Comparison of ENCODE assay signal across 14 mouse cellular contexts in genomic region chr2:167621255-167622087, GRCm38 (mm10). TPM values are rescaled to one million over a fixed set of nuclear protein-coding genes. Genes with fewer than 3 reads are reported as not detected.
DNase-seq lines count a peak whose midpoint lies in the region; ATAC-seq lines count a peak whose summit lies in the region.
"Had no signal": no experiment of that assay in that cellular context is flagged by ENCODE, and none has a peak within 500 bp of the region (broad histone marks: within the 10 kb centered on the region; RNA-seq: fewer than 3 reads in every experiment).

No protein-coding gene starts in this region.

- DNase-seq in heart, adult 11 months = peak; percentile 92
- no peak for DNase-seq in heart, postnatal 10 days
- no peak for DNase-seq in lung, postnatal 14 days
- peak; percentile 57 for DNase-seq in naive thymus-derived CD4-positive, alpha-beta T cell, adult 2 months (ENCODE audit: low read depth)
- no peak for DNase-seq in adrenal gland, adult 18-20 months (ENCODE audit: low spot score in 2 of 2)
- DNase-seq: adrenal gland, postnatal 10 days; retina, postnatal 1 day; spleen, adult 18-20 months; thymus, postnatal 14 days had no signal

- no peak overlapping the region for H3K4me3 ChIP-seq in lung, embryonic 16.5 days (ENCODE audit: low read length)

- H3K27me3 ChIP-seq in lung, embryonic 16.5 days (ENCODE audit: control insufficient read depth, insufficient read depth, low read depth, low read length) = no peaks in the 10 kb centered on the region
- H3K27me3 ChIP-seq: Patski had no signal

- intact Hi-C loops in heart, postnatal 10 days (cut with DNase I) = no loop called here

- no peak overlapping the region for H3K9ac ChIP-seq in lung, embryonic 16.5 days (ENCODE audit: low read length)

- WGBS in lung, embryonic 16.5 days = 72% methylated on average over 9 of the region's 9 CpGs

- peaks cover 4% of the 10 kb centered on the region; the same call in 1 of the 2 replicates for H3K4me1 ChIP-seq in lung, embryonic 16.5 days (replicated peaks; ENCODE audit: control insufficient read depth, insufficient read depth, low read length)

- peak; percentile 25; the same call in 1 of the 2 replicates for ATAC-seq in lung, embryonic 16.5 days (ENCODE audit: low read depth)
- ATAC-seq in erythroid progenitor cell, adult 5-6 weeks (replicated peaks; ENCODE audit: low FRiP score, poor library complexity, severe bottlenecking) = 0 out of 2 replicates have a peak, but pooled peaks have one; percentile 2
- no peak for ATAC-seq in granulocyte monocyte progenitor cell, adult 5-6 weeks (replicated peaks; ENCODE audit: poor library complexity, severe bottlenecking)
- ATAC-seq: Patski had no signal

- no peak overlapping the region for H3K4me2 ChIP-seq in lung, embryonic 16.5 days (ENCODE audit: low read depth, low read length)

- peaks cover 10% of the 10 kb centered on the region for H3K36me3 ChIP-seq in lung, embryonic 16.5 days (ENCODE audit: control insufficient read depth, insufficient read depth, low read length)

- H3K27ac ChIP-seq in lung, embryonic 16.5 days (ENCODE audit: low read length) = no peak overlapping the region

- H3K9me3 ChIP-seq in lung, embryonic 16.5 days (ENCODE audit: control insufficient read depth, low read length) = no peaks in the 10 kb centered on the region

RNA-seq across cellular contexts. Expression of gene Ube2v1, which starts 10.4 kb away (rescaled TPM):
- 100 to 1,000 TPM; 120 to 121 TPM for total RNA-seq in heart, postnatal 10 days (2021)
- 263 and 285 TPM in 2 replicates for polyA plus RNA-seq in lung, embryonic 16.5 days (2015; fragmentation: Nextera tagmentation; extraction: Ambion mirVana)
- total RNA-seq in erythroid progenitor cell, adult 5-6 weeks (2015; ENCODE audit: low replicate concordance) = 186 and 189 TPM in 2 replicates
- total RNA-seq in erythroid progenitor cell, adult 5-6 weeks (2017; ENCODE audit: low replicate concordance) = 82.3 and 114 TPM in 2 replicates
- total RNA-seq in adrenal gland, adult 18-20 months (2021) = 100 to 1,000 TPM; 184 to 195 TPM
- 112 and 155 TPM in 2 replicates for total RNA-seq in granulocyte monocyte progenitor cell, adult 5-6 weeks (2014; fragmentation: Nextera tagmentation)
- 49.7 and 50.5 TPM in 2 replicates for total RNA-seq in granulocyte monocyte progenitor cell, adult 5-6 weeks (2017)

RNA-seq across cellular contexts. Expression of gene Gm20431, which starts 39.8 kb away (rescaled TPM):
- total RNA-seq in heart, postnatal 10 days (2021) = 10 to 100 TPM; 21.6 to 23.2 TPM
- 5.6 and 8.4 TPM in 2 replicates for polyA plus RNA-seq in lung, embryonic 16.5 days (2015; fragmentation: Nextera tagmentation; extraction: Ambion mirVana)
- total RNA-seq in erythroid progenitor cell, adult 5-6 weeks (2015; ENCODE audit: low replicate concordance) = not detected in 2 replicates
- total RNA-seq in erythroid progenitor cell, adult 5-6 weeks (2017; ENCODE audit: low replicate concordance) = not detected in 2 replicates
- total RNA-seq in adrenal gland, adult 18-20 months (2021) = 10 to 100 TPM; 11.6 to 15.2 TPM
- total RNA-seq in granulocyte monocyte progenitor cell, adult 5-6 weeks (2014; fragmentation: Nextera tagmentation) = 4.6 and 11.6 TPM in 2 replicates
- total RNA-seq in granulocyte monocyte progenitor cell, adult 5-6 weeks (2017) = not detected in 2 replicates
- polyA plus RNA-seq: cortical plate, adult 2 months had no signal

Comparison
In these comparisons a context has a peak if more than half of its experiments do, and no peak if none do; other contexts are left out.
1. DNase-seq: peak in heart, adult 11 months (single experiment) and naive thymus-derived CD4-positive, alpha-beta T cell, adult 2 months (single experiment); none in heart, postnatal 10 days (0 of 2), lung, postnatal 14 days (single experiment) and adrenal gland, adult 18-20 months (0 of 2).